Mouse (Mus musculus) layer of hippocampus, adult 2 months (tissue): ENCODE results near the gene Mfsd7a. TPM values are rescaled to one million over a fixed set of nuclear protein-coding genes. Genes with fewer than 3 reads are reported as not detected.

ENCODE experiments used
- DNase-seq, 2 experiments: peaks; one replicate each; pipeline ENCODE4 v3.0.0; 2022; ENCODE audit warnings: low spot score in 2 of 2
- H3K27ac ChIP-seq: fragments of 200-600 bp; 2 replicates; pipeline ENCODE4 v1.8.1; 2022
- H3K4me3 ChIP-seq: fragments of 200-600 bp; 2 replicates; pipeline ENCODE4 v1.8.1; 2022; ENCODE audit warnings: mild to moderate bottlenecking
- CTCF ChIP-seq: fragments of 200-600 bp; conservative IDR thresholded peaks from 2 replicates; pipeline ENCODE4 v1.8.1; 2022; ENCODE audit warnings: antibody characterized with exemption, mild to moderate bottlenecking, moderate library complexity
- total RNA-seq, 2 experiments: library from RNA; stranded (reverse); gene quantifications; 2 replicates each; pipeline ENCODE4 v1.2.3; 2021

Mfsd7a gene
- total RNA-seq, 2 experiments from 2014 or later: 0.69 to 0.90 TPM

GRCm38 (mm10) chr5:108458706-108459105 is 10.0 kb upstream of the Mfsd7a start:
- no peak overlapping the region for H3K27ac ChIP-seq
- TF ChIP-seq CTCF: no peak
- H3K4me3 ChIP-seq: no peak overlapping the region
- DNase-seq: no peak

- DNase-seq: no peak
- H3K4me3 ChIP-seq: no peak overlapping the region
- H3K27ac ChIP-seq: no peak overlapping the region
- TF ChIP-seq CTCF: no peak
Observed at GRCm38 (mm10) chr5:108454094-108454493, 5.4 kb upstream of the Mfsd7a start.

GRCm38 (mm10) chr5:108452422-108452821 is 3.7 kb upstream of the Mfsd7a start:
- no peak overlapping the region for H3K4me3 ChIP-seq
- H3K27ac ChIP-seq: 0 out of 2 replicates have a peak overlapping the region, but pooled peaks have one; percentile 41
- TF ChIP-seq CTCF: no peak
- no peak for DNase-seq

- TF ChIP-seq CTCF: no peak
- no peak for DNase-seq
- Histone ChIP-seq H3K4me3 (no peak overlapping the region), H3K27ac (no peak overlapping the region)
Observed at GRCm38 (mm10) chr5:108451611-108452010, 2.9 kb upstream of the Mfsd7a start.

- no peak for TF ChIP-seq CTCF
Observed at GRCm38 (mm10) chr5:108450837-108451540, 2.3 kb upstream of the Mfsd7a start.

GRCm38 (mm10) chr5:108447857-108448256 is 834 bp downstream of the Mfsd7a start:
- no peak for DNase-seq
- TF ChIP-seq CTCF: no peak
- Histone ChIP-seq H3K4me3 (no peak overlapping the region), H3K27ac (no peak overlapping the region)

More at GRCm38 (mm10) chr5:108450837-108451540, 2.3 kb upstream of the Mfsd7a start:
- no peak for DNase-seq
- no peak overlapping the region for H3K4me3 ChIP-seq
- no peak overlapping the region for H3K27ac ChIP-seq

GRCm38 (mm10) chr5:108446973-108447372 is 1.7 kb downstream of the Mfsd7a start:
- no peak for DNase-seq
- TF ChIP-seq CTCF: no peak

GRCm38 (mm10) chr5:108436101-108436500 is 12.6 kb downstream of the Mfsd7a start:
- TF ChIP-seq CTCF: no peak
- DNase-seq: no peak
- H3K27ac ChIP-seq: no peak overlapping the region
- no peak overlapping the region for H3K4me3 ChIP-seq

More at GRCm38 (mm10) chr5:108446973-108447372, 1.7 kb downstream of the Mfsd7a start:
- no peak overlapping the region for H3K4me3 ChIP-seq
- no peak overlapping the region for H3K27ac ChIP-seq

- DNase-seq: peak; percentile 94
- TF ChIP-seq CTCF: peak; percentile 94
- H3K27ac ChIP-seq: peak within 1 kb of the TSS; percentile 94
- peak within 1 kb of the TSS; percentile 90 for H3K4me3 ChIP-seq
Observed at GRCm38 (mm10) chr5:108433804-108434587, 14.7 kb downstream of the Mfsd7a start, which contains the start of gene Atp5k. Gene Atp5k, minus strand, starts transcription at chr5:108434448.

GRCm38 (mm10) chr5:108431196-108431595 is 17.5 kb downstream of the Mfsd7a start:
- Histone ChIP-seq H3K27ac (no peak overlapping the region), H3K4me3 (no peak overlapping the region)
- DNase-seq: no peak
- no peak for TF ChIP-seq CTCF

GRCm38 (mm10) chr5:108427186-108427585 is 21.5 kb downstream of the Mfsd7a start:
- Histone ChIP-seq H3K4me3 (no peak overlapping the region), H3K27ac (no peak overlapping the region)
- TF ChIP-seq CTCF: peak; percentile 90
- DNase-seq: peak; percentile 25 to 58

GRCm38 (mm10) chr5:108423427-108423826 is 25.3 kb downstream of the Mfsd7a start:
- TF ChIP-seq CTCF: no peak
- Histone ChIP-seq H3K27ac (no peak overlapping the region), H3K4me3 (no peak overlapping the region)
- DNase-seq: no peak

GRCm38 (mm10) chr5:108422741-108423140 is 25.9 kb downstream of the Mfsd7a start:
- H3K4me3 ChIP-seq: no peak overlapping the region
- TF ChIP-seq CTCF: no peak
- no peak for DNase-seq
- no peak overlapping the region for H3K27ac ChIP-seq
